Mouse (Mus musculus) liver, embryonic 14.5 days (tissue): ENCODE measurements around the gene Tmem135. TPM values are rescaled to one million over a fixed set of nuclear protein-coding genes. Genes with fewer than 3 reads are reported as not detected.

ENCODE experiments used
- ATAC-seq: fragments of 200-750 bp; cut with Nextera tagmentation; 2 replicates; pipeline ENCODE4 v1.8.0; 2017; ENCODE audit warnings: moderate number of reproducible peaks, mild to moderate bottlenecking, moderate library complexity; ENCODE audit not compliant: insufficient read depth
- DNase-seq, 3 experiments: peaks; one replicate each; pipeline ENCODE4 v3.0.0-alpha.2; 2012 to 2013; ENCODE audit warnings: low read depth in 3 of 3, low spot score in 3 of 3
- H3K27ac ChIP-seq: fragments of 300-500 bp; sonication (generic); 2 replicates; pipeline ENCODE4 v1.5.1; 2014; ENCODE audit warnings: moderate library complexity, mild to moderate bottlenecking, control low read depth, inconsistent platforms
- H3K27me3 ChIP-seq: fragments of 300-500 bp; sonication (generic); 2 replicates; pipeline ENCODE4 v1.6.1; 2014; ENCODE audit warnings: mild to moderate bottlenecking, low read length, moderate library complexity; ENCODE audit not compliant: control insufficient read depth, insufficient read depth
- H3K36me3 ChIP-seq: fragments of 300-500 bp; sonication (generic); replicated peaks from 2 replicates; pipeline ENCODE4 v1.6.1; 2014; ENCODE audit warnings: low read depth; ENCODE audit not compliant: control insufficient read depth, insufficient read depth
- H3K4me1 ChIP-seq, 2 experiments: fragments of 200-500 bp in 1 of 2; fragments of 300-500 bp in 1 of 2; sonication (generic) in 1 of 2; replicated peaks; 2 replicates each; pipeline ENCODE4 v1.6.1; 2012 to 2014; ENCODE audit warnings: antibody characterized with exemption in 1 of 2, inconsistent platforms in 1 of 2, low read length in 1 of 2; ENCODE audit not compliant: control insufficient read depth in 2 of 2, insufficient read depth in 2 of 2
- H3K4me2 ChIP-seq: fragments of 300-500 bp; sonication (generic); 2 replicates; pipeline ENCODE4 v1.6.1; 2014; ENCODE audit warnings: low read depth, mild to moderate bottlenecking, control low read depth, moderate library complexity
- H3K4me3 ChIP-seq, 2 experiments: fragments of 200-500 bp in 1 of 2; fragments of 300-500 bp in 1 of 2; sonication (generic) in 1 of 2; 2 replicates each; pipeline ENCODE4 v1.5.1; 2012 to 2014; ENCODE audit warnings: low read depth in 2 of 2, low read length in 2 of 2, mild to moderate bottlenecking in 2 of 2, control low read depth in 1 of 2, inconsistent platforms in 1 of 2, moderate library complexity in 1 of 2; ENCODE audit not compliant: insufficient read depth in 1 of 2
- H3K9ac ChIP-seq: fragments of 300-500 bp; sonication (generic); replicated peaks from 2 replicates; pipeline ENCODE4 v1.6.1; 2014; ENCODE audit warnings: mild to moderate bottlenecking, control low read depth, moderate library complexity
- H3K9me3 ChIP-seq: fragments of 300-500 bp; sonication (generic); 2 replicates; pipeline ENCODE4 v1.6.1; 2016; ENCODE audit warnings: low read length, mixed read lengths; ENCODE audit not compliant: control insufficient read depth
- CTCF ChIP-seq: IDR thresholded peaks from 2 replicates; pipeline ENCODE4 v1.5.1; 2016; ENCODE audit warnings: antibody characterized with exemption, low read depth, control low read depth
- EP300 ChIP-seq: IDR thresholded peaks from 2 replicates; pipeline ENCODE4 v1.6.1; 2016; ENCODE audit warnings: antibody characterized with exemption, low read depth
- WGBS: fragments of 180-500 bp; shearing (Covaris S2); extraction: QIAGEN DNeasy Blood & Tissue Kit; methylation state at CpG from one replicate; pipeline ENCODE4 v1.1.7; 2014; ENCODE audit not compliant: insufficient replicate concordance; 5-methylcytosine and 5-hydroxymethylcytosine counted together
- polyA plus RNA-seq, 2 experiments: library from polyadenylated mRNA; depleted of rRNA in 1 of 2; stranded (reverse) in 1 of 2; unstranded in 1 of 2; fragments of >200 nt; fragmentation: Nextera tagmentation in 1 of 2; extraction: Ambion mirVana in 1 of 2; gene quantifications; 2 replicates each; pipeline versions ENCODE4 v1.2.1 to v1.2.3; 2012 to 2014

Gene Tmem135
- polyA plus RNA-seq, 2 experiments = 5.4 to 12.7 TPM

DNA sequence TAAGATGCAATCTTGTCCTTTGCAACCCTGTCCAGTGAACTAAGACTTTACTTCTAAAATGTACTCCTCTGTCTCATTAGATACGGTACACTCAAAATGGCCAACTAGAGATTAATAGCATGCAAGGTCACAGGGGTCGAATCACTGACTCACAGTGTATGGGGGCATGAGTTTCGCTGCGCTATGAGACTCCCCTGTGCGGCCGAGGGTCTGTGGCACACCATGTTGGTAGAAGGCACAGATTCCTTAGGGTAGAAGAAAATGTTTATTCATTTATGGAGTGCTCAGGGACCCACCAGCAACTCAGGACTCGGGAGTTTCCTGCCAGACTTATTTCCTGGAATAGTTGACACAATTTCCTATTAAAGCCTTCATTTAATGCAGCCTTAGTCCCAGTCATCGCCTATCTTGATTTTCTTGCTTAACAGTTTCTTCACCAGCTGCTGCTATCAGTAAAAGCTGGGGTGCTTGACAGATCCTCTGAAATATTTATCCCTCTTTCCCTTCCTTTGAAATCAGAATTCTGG is 14.2 kb upstream of the Tmem135 start:
- no peak overlapping the region for H3K4me2 ChIP-seq
- ATAC-seq (no peak), DNase-seq (no peak)
- H3K9me3 ChIP-seq = no peaks in the 10 kb centered on the region
- H3K4me3 ChIP-seq = no peak overlapping the region
- no peak overlapping the region for H3K27ac ChIP-seq
- TF ChIP-seq EP300 (no peak), CTCF (no peak)
- peaks cover 0 to 9% of the 10 kb centered on the region in 2 experiments; a peak in 2 of 4 replicates for H3K4me1 ChIP-seq
- H3K9ac ChIP-seq = no peak overlapping the region
- no peaks in the 10 kb centered on the region for H3K36me3 ChIP-seq
- no peaks in the 10 kb centered on the region; the same call in 1 of the 2 replicates for H3K27me3 ChIP-seq
- WGBS = 58% methylated on average over 8 of the region's 8 CpGs

- Histone ChIP-seq H3K36me3 (no peaks in the 10 kb centered on the region), H3K27me3 (no peaks in the 10 kb centered on the region; the same call in 1 of the 2 replicates), H3K4me3 (no peak overlapping the region), H3K9ac (no peak overlapping the region), H3K27ac (no peak overlapping the region), H3K4me1 (peaks cover 0 to 9% of the 10 kb centered on the region in 2 experiments; a peak in 2 of 4 replicates), H3K4me2 (no peak overlapping the region), H3K9me3 (no peaks in the 10 kb centered on the region)
- no peak for ATAC-seq
- no peak for DNase-seq
- 44% methylated on average over 2 of the region's 2 CpGs for WGBS
- TF ChIP-seq EP300 (no peak), CTCF (no peak)
Observed at GRCm38 (mm10) chr7:89417707-89418106, 13.7 kb upstream of the Tmem135 start.

GRCm38 (mm10) chr7:89416027-89416426 is 12.0 kb upstream of the Tmem135 start:
- DNase-seq (no peak), ATAC-seq (no peak)
- H3K27me3 ChIP-seq = no peaks in the 10 kb centered on the region; the same call in 1 of the 2 replicates
- no peak overlapping the region for H3K9ac ChIP-seq
- H3K4me1 ChIP-seq = peaks cover 0 to 17% of the 10 kb centered on the region in 2 experiments; a peak in 2 of 4 replicates
- H3K4me2 ChIP-seq = no peak overlapping the region
- no peak for TF ChIP-seq CTCF
- no peaks in the 10 kb centered on the region for H3K9me3 ChIP-seq
- H3K36me3 ChIP-seq = no peaks in the 10 kb centered on the region
- H3K27ac ChIP-seq = no peak overlapping the region
- 34% methylated on average over 4 of the region's 4 CpGs for WGBS
- no peak overlapping the region for H3K4me3 ChIP-seq

DNA sequence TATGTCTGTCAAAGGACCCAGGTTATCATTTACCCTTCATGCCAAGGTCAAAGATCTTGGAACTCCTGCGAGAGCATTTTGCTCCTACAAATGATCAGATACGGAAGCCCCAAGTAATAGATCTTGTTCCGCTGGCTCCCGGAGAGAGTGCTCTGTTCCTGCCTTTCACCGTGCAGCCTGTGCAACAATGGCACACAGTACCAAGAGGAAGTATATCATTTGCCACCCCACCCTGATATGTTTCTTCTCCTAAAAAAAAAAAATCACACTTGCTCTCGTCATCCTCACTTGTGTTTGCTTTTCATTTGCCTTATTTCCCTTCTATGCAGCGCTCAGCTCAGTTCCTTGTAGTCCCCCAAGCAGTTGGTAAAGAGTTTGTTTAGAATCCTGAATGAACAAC is 8.1 kb upstream of the Tmem135 start:
- no peak overlapping the region for H3K9ac ChIP-seq
- H3K27me3 ChIP-seq = no peaks in the 10 kb centered on the region; the same call in 1 of the 2 replicates
- DNase-seq (no peak), ATAC-seq (no peak)
- no peak overlapping the region for H3K4me2 ChIP-seq
- TF ChIP-seq EP300 (no peak), CTCF (no peak)
- no peak overlapping the region for H3K27ac ChIP-seq
- WGBS = 59% methylated on average over 7 of the region's 7 CpGs
- H3K9me3 ChIP-seq = no peaks in the 10 kb centered on the region
- H3K4me1 ChIP-seq = peaks cover 0 to 12% of the 10 kb centered on the region in 2 experiments; a peak in 2 of 4 replicates
- H3K36me3 ChIP-seq = no peaks in the 10 kb centered on the region
- no peak overlapping the region for H3K4me3 ChIP-seq

DNA sequence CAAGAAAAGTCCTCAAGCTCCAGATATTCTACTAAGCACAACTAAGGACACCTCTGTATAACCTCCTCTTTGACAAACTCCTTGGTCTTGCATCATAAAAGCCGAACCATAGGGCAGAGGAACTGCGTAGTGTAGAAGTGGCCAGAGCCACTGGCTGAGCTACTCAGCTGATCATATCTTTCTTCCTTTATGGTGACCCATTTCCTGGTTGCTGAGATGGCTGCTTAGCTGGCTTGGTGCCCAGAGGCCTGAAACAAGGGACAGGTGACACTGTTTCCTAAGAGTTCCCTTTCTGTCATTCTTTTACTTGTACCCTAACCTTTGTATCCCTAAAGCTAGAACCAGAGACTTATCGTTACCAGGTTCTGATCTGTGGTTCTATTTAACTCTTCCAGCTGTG is 7.3 kb upstream of the Tmem135 start:
- Histone ChIP-seq H3K27me3 (no peaks in the 10 kb centered on the region; the same call in 1 of the 2 replicates), H3K27ac (no peak overlapping the region), H3K4me2 (no peak overlapping the region), H3K9me3 (no peaks in the 10 kb centered on the region), H3K36me3 (no peaks in the 10 kb centered on the region), H3K9ac (no peak overlapping the region), H3K4me3 (no peak overlapping the region), H3K4me1 (peaks cover 0 to 12% of the 10 kb centered on the region in 2 experiments; a peak in 2 of 4 replicates)
- 18% methylated on average over 3 of the region's 3 CpGs for WGBS
- TF ChIP-seq CTCF = no peak
- TF ChIP-seq EP300 = no peak
- no peak for DNase-seq
- ATAC-seq = 0 out of 2 replicates have a peak, but pooled peaks have one; percentile 18
